Mouse (Mus musculus) CD8-positive naive resting alpha-beta T cell, adult 2 months (primary cell): Measurements from ENCODE around the gene Gm9887.
A peak's percentile ranks its signal among the peaks of the same experiment; 100 is the strongest.
"Not testable (repeated sequence)": the region's sequence is repeated elsewhere in the genome, so short reads cannot be mapped to it uniquely, and the experiment has no call there.

Experiments used
- DNase-seq, 2 experiments: peaks; one replicate each; pipeline ENCODE4 v3.0.0; 2022; ENCODE audit warnings: low read depth in 2 of 2, low spot score in 2 of 2

Gene Gm9887

GRCm38 (mm10) chr12:69386281-69386732 is 14.0 kb upstream of the Gm9887 start:
- not testable (repeated sequence) for DNase-seq

DNA sequence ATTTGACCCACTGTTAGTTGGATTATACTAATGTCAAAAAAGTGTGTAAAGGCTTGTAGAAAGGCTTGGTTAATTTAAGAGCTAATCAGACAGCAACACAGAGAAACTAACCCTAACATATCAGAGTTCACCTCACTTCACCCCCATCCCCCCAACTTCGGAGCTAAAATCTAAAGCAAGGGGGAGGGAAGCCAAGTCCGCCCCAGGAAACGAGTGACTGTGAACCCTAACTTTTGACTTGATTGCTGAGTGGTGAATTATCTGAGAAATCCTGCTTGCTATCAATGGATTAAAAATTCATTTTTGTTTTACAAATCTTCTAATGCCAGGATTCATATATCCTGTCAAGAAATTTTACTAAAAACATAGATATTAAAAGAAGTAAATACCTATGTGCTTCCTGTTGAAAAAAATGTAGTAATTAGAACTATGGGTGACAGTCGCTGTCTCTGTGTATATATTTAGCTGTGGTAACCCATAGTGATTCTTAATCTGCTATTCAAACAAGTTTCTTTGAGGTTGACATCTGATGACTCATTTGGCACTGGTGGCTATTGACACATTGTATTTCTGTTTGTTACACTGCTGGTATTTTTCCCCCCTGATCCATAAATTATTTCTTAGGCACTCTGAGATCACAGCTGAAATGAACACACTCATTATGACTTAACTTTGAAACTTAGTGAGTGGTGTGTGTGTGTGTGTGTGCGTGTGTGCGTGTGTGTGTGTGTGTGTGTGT is 13.5 kb upstream of the Gm9887 start:
- DNase-seq: peak in 1 of 2 experiments; percentile 27

DNA sequence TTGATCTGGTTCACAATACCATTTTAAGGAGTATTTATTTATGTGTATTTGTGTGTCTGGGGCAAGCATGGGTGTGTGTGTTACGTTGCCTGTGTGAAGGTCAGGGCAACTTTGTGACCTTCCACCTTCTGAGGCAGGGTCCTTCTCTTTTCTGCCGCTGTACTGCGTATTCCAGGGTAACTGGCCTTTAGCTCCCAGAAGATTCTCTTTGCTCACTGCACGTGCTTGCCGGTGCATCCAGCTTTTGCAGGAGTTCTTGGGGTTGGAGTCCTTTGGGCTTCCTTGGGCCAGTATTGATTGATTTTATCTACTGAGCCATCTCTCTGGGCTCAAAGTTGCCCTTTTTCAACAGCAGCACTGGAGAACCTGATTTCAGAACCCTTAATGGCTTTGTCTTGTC is 12.3 kb upstream of the Gm9887 start:
- no peak for DNase-seq

- DNase-seq: no peak
Observed at GRCm38 (mm10) chr12:69382880-69383279, 10.6 kb upstream of the Gm9887 start.

- DNase-seq: no peak
Observed at GRCm38 (mm10) chr12:69378558-69379454, 6.5 kb upstream of the Gm9887 start.

GRCm38 (mm10) chr12:69377636-69378035 is 5.4 kb upstream of the Gm9887 start:
- not testable (repeated sequence) for DNase-seq

DNA sequence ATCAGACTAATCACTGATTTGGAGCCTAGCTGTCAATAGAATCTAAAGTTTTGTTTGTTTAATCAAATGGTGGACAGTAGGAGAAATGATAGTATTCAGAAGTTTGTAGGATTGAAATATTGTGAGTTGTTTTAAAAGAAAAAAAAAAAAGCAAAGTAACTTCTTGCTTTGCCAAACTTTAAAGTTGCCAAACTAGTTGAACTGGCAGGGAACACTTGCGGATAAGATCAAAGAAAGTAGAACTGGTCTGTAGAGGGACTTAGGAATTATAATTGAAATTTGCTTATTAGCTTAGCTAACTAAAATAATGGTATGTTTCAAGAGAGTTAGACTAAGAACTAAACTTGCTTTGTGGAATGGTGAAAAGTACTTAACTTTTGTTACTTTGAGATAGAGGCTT is 4.9 kb upstream of the Gm9887 start:
- DNase-seq: no peak

- no peak for DNase-seq
Observed at GRCm38 (mm10) chr12:69376132-69376531, 3.9 kb upstream of the Gm9887 start.

DNA sequence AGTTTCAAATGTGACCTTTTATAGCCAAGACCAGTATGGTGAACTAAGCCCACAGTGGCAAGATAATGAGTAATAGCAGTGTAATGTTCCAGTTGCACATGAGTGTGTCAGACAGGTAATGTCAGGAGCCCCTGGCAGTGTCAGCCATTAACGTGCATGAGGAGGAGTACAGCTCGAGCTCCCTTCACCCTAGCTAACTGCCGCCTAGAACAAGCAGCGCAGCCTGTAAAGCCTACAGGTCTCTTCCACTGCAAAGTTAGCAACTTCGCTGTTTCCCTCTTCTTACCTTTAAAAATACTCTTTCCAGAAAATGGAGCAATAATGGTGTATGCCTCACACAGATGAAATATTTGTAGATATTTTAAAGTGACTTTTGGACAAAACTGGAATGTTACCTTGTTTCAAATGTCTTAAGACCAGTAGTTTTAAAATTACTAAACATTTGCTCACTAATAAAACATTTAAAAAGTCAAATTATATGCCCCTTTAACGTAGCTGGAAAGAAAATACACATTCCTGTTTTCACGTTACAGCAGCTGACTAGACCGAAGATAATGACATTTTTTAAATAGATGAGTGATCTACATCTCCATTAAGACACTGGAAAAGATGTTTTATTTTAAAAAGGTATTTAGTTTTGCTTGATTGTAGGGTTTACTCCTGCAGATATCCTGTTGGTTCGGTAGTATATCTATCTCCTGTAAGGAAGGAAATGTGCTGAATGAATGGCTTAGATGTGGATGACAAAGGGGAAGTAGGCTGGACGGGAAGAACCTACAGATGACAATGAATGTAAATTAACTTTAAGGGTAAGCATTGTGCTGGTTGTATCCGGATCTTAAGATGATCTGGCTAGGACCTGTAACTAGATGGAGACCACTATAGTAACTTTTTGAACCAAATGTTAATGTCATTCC is 1.9 kb upstream of the Gm9887 start:
- DNase-seq: no peak

GRCm38 (mm10) chr12:69372731-69373331 is 573 bp upstream of the Gm9887 start:
- DNase-seq: peak; percentile 12 to 16

DNA sequence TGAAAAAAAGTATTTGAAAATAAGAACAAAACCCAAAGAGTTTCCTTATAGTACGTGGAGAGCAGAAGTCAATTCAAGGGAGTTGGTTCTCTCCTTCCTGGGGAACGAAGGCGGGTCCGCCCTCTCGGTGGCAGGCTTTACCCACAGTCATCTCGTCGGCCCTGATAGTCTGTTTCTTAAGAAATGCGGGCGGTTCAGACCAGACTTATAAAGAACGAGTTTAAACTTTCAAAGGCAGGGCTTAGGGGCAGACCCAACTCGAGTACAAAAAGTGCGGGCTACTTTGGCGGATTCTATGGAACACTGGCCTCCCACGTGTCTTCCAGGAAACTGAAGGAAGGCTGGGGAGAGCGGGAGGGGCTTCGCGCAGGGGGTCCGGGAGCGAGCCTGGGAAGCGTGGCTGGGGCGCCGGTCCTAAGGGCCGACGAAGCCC is 821 bp downstream of the Gm9887 start:
- peak; percentile 72 to 79 for DNase-seq

- no peak for DNase-seq
Observed at GRCm38 (mm10) chr12:69370936-69371335, 1.3 kb downstream of the Gm9887 start.

GRCm38 (mm10) chr12:69367557-69367956 is 4.7 kb downstream of the Gm9887 start:
- no peak for DNase-seq

- DNase-seq: no peak
Observed at GRCm38 (mm10) chr12:69366424-69366823, 5.8 kb downstream of the Gm9887 start.

DNA sequence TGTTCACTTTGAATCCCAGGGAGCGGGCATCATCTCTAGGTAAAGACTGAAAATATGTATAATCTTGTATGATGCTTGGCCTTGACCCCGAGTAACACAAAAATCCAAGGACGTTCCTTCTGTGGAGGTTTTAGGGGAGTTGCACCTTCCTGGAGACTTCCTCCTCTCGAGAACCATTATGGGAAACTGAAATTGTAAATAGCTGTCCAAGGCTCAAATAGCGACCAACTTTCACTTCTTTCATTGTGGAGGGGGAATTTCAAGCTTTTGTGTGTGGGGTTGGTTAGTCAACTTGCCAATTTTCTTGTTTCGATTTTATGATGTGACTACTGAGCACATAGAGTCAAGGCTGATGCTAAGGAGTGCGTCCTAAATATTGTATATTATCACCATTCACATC is 6.5 kb downstream of the Gm9887 start:
- DNase-seq: no peak

- peak; percentile 50 to 54 for DNase-seq
Observed at GRCm38 (mm10) chr12:69363899-69364762, 8.1 kb downstream of the Gm9887 start.

DNA sequence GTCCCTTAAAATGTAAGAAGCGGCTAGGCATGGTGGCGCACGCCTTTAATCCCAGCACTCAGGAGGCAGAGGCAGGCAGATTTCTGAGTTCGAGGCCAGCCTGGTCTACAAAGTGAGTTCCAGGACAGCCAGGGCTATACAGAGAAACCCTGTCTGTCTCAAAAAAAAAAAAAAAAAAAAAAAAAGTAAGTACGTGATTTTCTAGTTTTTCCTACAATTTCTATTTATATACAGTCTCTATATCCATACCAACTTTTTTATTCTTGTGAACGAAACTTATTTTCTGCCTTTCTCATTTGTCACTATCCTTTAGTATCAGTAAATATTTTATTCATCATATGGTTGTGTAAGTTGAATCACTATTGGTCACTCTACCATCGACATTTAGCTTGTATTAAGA is 9.1 kb downstream of the Gm9887 start:
- DNase-seq: not testable (repeated sequence)

DNA sequence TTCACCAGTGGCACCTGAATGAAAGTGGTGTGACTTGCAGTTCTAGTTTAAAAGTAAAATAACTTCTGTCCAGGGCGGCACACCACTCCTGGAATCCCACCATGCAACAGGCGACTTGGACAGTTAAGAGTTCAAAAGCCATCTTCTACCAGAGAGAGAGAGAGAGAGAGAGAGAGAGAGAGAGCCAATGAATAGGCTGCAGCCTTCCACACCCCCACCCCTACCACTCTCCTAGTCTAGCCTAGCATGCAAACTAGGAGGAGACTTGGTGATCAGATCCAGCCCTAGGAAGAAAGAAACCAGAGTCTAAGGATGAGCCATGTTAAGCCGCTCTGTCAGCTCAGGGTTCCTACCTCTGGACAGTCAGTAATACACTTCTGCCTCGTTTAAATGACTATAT is 9.9 kb downstream of the Gm9887 start:
- no peak for DNase-seq

GRCm38 (mm10) chr12:69361919-69362318 is 10.3 kb downstream of the Gm9887 start:
- DNase-seq: no peak
